ENCODE assay signal across 9 mouse cellular contexts in the genomic region with DNA sequence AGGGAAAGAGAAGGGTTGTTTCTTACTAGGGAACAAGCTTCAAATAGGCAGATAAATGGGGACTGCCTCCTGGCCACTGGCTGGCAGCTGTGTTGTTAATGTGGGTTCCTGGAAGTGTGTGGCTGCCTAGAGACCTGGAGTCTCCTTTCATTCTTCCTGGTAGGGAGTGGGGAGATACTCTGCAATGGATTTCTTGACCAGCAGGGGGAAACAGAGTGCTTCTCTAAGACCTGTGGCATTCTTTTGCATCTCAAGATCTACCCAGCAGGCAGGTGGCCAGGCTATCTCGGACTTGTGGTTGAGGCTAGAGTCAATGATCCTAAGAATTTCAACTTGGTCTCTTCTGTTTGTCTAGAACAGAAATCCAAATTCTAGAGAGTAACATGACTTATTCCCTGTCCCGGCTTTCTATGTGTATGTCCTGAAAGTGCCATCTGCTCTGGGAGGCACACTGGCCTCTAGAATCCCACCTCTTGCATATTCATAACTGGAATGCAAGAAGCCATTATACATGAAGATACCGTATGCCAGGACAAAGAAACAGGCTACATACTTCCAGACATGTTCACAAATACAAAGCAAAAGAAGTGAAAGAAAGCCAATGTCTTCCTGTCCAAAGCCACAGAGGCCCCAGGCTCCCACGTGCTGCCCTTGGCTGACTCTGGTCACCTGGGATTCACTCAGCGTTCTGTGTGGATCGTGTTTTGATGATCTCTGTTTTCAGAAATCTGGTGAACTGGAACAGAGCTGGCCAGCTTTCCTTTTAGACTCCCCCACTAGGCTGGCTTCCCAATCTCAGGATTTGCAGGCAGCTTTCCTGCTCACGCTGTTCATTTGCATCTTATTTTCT. TPM values are rescaled to one million over a fixed set of nuclear protein-coding genes. Genes with fewer than 3 reads are reported as not detected.
A peak's percentile ranks its signal among the peaks of the same experiment; 100 is the strongest.
DNase-seq lines count a peak whose midpoint lies in the region; ATAC-seq lines count a peak whose summit lies in the region.
"Had no signal": no experiment of that assay in that cellular context is flagged by ENCODE, and none has a peak within 500 bp of the region (broad histone marks: within the 10 kb centered on the region; RNA-seq: fewer than 3 reads in every experiment).

No protein-coding gene starts in this region.

- no peak overlapping the region for H3K4me2 ChIP-seq in neural tube, embryonic 13.5 days

- H3K4me1 ChIP-seq in neural tube, embryonic 13.5 days (replicated peaks), result no peaks in the 10 kb centered on the region
- H3K4me1 ChIP-seq: megakaryocyte, embryonic 14.5 days had no signal

- H3K36me3 ChIP-seq in neural tube, embryonic 13.5 days, result no peaks in the 10 kb centered on the region

- peak; percentile 67; the same call in 1 of the 2 replicates for ATAC-seq in neural tube, embryonic 13.5 days (ENCODE audit: low read depth)

- 52% methylated on average over 7 of the region's 7 CpGs for WGBS in neural tube, embryonic 13.5 days

- DNase-seq in thymus, postnatal 14 days, result peak; percentile 15
- DNase-seq in thymus, postnatal 36 days, result no peak
- peak; percentile 86 to 87 for DNase-seq in cerebellum, postnatal 14 days
- DNase-seq in gastrocnemius, adult 18-20 months (ENCODE audit: low spot score), result peak; percentile 74
- peak; percentile 38 to 76 for DNase-seq in kidney, adult 8-10 months
- DNase-seq in left cerebral cortex, postnatal 36 days (ENCODE audit: low spot score in 2 of 2), result peak; percentile 67 to 75
- DNase-seq in spleen, adult 18-20 months, result no peak

- no peak overlapping the region for H3K9ac ChIP-seq in neural tube, embryonic 13.5 days

- H3K4me3 ChIP-seq in neural tube, embryonic 13.5 days, result no peak overlapping the region
- H3K4me3 ChIP-seq: megakaryocyte, embryonic 14.5 days had no signal

- intact Hi-C loops in left cerebral cortex, postnatal 36 days (cut with DNase I), result loop anchor here (2.0 to 10.0 kb wide), 3 partner anchors 74 to 449 kb away; no protein-coding TSS in a partner anchor

- H3K27me3 ChIP-seq in neural tube, embryonic 13.5 days, result no peaks in the 10 kb centered on the region
- H3K27me3 ChIP-seq: megakaryocyte, embryonic 14.5 days had no signal

- H3K9me3 ChIP-seq in neural tube, embryonic 13.5 days, result no peaks in the 10 kb centered on the region
- H3K9me3 ChIP-seq: megakaryocyte, embryonic 14.5 days had no signal

- peak overlapping the region; percentile 54 for H3K27ac ChIP-seq in neural tube, embryonic 13.5 days (replicated peaks)

RNA-seq across cellular contexts. Expression of gene Tpo, which starts 3.6 kb away (rescaled TPM):
- total RNA-seq in gastrocnemius, adult 18-20 months (2021), result not detected
- total RNA-seq in left cerebral cortex, postnatal 36 days (2021), result under 1 TPM; 0.42 to 0.82 TPM
- polyA plus RNA-seq in neural tube, embryonic 13.5 days (2015; fragmentation: Nextera tagmentation; extraction: Ambion mirVana), result not detected in 2 replicates

Comparison
In these comparisons a context has a peak if more than half of its experiments do, and no peak if none do; other contexts are left out.
1. DNase-seq: peak in thymus, postnatal 14 days (single experiment), cerebellum, postnatal 14 days (2 of 2), gastrocnemius, adult 18-20 months (single experiment), kidney, adult 8-10 months (2 of 2) and left cerebral cortex, postnatal 36 days (2 of 2); none in thymus, postnatal 36 days (0 of 2) and spleen, adult 18-20 months (0 of 2).